Mouse (Mus musculus) cerebellum, adult 9-11 months (tissue): Measurements from ENCODE around the gene Tatdn2.
"Not testable (repeated sequence)": the region's sequence is repeated elsewhere in the genome, so short reads cannot be mapped to it uniquely, and the experiment has no call there.

Experiments
- DNase-seq: peaks from one replicate; pipeline ENCODE4 v3.0.0; 2022

Tatdn2 gene

GRCm38 (mm10) chr6:113696582-113697221, at the start of gene Tatdn2:
TSS of gene Tatdn2 (plus strand) at chr6:113697050.
- DNase-seq = peak; percentile 99

- no peak for DNase-seq
These were observed 47.3 kb upstream of the Tatdn2 start for GRCm38 (mm10) chr6:113649346-113650196.

- DNase-seq = no peak
These were observed 46.6 kb upstream of the Tatdn2 start for GRCm38 (mm10) chr6:113650197-113650640.

GRCm38 (mm10) chr6:113651626-113652025, 45.2 kb upstream of the Tatdn2 start:
- no peak for DNase-seq

GRCm38 (mm10) chr6:113653551-113653950, 43.3 kb upstream of the Tatdn2 start:
- no peak for DNase-seq

- DNase-seq = no peak
These were observed 42.7 kb upstream of the Tatdn2 start for GRCm38 (mm10) chr6:113654102-113654501.

GRCm38 (mm10) chr6:113654753-113655397, 42.0 kb upstream of the Tatdn2 start:
- DNase-seq = no peak

- no peak for DNase-seq
These were observed 41.4 kb upstream of the Tatdn2 start for GRCm38 (mm10) chr6:113655475-113655874.

GRCm38 (mm10) chr6:113656847-113657246, 40.0 kb upstream of the Tatdn2 start:
- DNase-seq = no peak

- no peak for DNase-seq
These were observed 38.6 kb upstream of the Tatdn2 start for GRCm38 (mm10) chr6:113658226-113658625.

- DNase-seq = no peak
These were observed 37.0 kb upstream of the Tatdn2 start for GRCm38 (mm10) chr6:113659648-113660491.

- no peak for DNase-seq
These were observed 36.1 kb upstream of the Tatdn2 start for GRCm38 (mm10) chr6:113660492-113661352.

- DNase-seq = no peak
These were observed 35.3 kb upstream of the Tatdn2 start for GRCm38 (mm10) chr6:113661353-113662241.

GRCm38 (mm10) chr6:113662964-113663700, 33.7 kb upstream of the Tatdn2 start:
- no peak for DNase-seq

- no peak for DNase-seq
These were observed 32.5 kb upstream of the Tatdn2 start for GRCm38 (mm10) chr6:113664305-113664704.

- DNase-seq = no peak
These were observed 29.2 kb upstream of the Tatdn2 start for GRCm38 (mm10) chr6:113667611-113668122.

- DNase-seq = no peak
These were observed 28.3 kb upstream of the Tatdn2 start for GRCm38 (mm10) chr6:113668287-113669154.

GRCm38 (mm10) chr6:113669821-113670220, 27.0 kb upstream of the Tatdn2 start:
- no peak for DNase-seq

- DNase-seq = not testable (repeated sequence)
These were observed 24.8 kb upstream of the Tatdn2 start for GRCm38 (mm10) chr6:113672029-113672428.
